Mouse (Mus musculus) lung, adult 2 months (tissue): Measurements from ENCODE around the gene Irf3. TPM values are rescaled to one million over a fixed set of nuclear protein-coding genes. Genes with fewer than 3 reads are reported as not detected.

Experiments
- DNase-seq: peaks from one replicate; pipeline ENCODE4 v3.0.0; 2022
- H3K4me1 ChIP-seq: fragments of 200-500 bp; 2 replicates; pipeline ENCODE4 v1.6.1; 2011; ENCODE audit warnings: low read length; ENCODE audit not compliant: control insufficient read depth, insufficient read depth
- H3K4me3 ChIP-seq: fragments of 200-500 bp; replicated peaks from 2 replicates; pipeline ENCODE3; 2011; ENCODE audit warnings: low read depth, mild to moderate bottlenecking, control low read depth, low read length; ENCODE audit errors: extremely low read depth
- CTCF ChIP-seq: fragments of 200-500 bp; IDR thresholded peaks from 2 replicates; pipeline ENCODE4 v1.5.1; 2011; ENCODE audit warnings: mild to moderate bottlenecking, low read length, control low read depth; ENCODE audit not compliant: insufficient read depth
- POLR2A ChIP-seq: fragments of 200-500 bp; IDR thresholded peaks from 2 replicates; pipeline ENCODE4 v1.6.1; 2011; ENCODE audit warnings: low read depth, mild to moderate bottlenecking, control low read depth, low read length, borderline replicate concordance; ENCODE audit errors: extremely low read depth
- WGBS: fragments of 180-500 bp; shearing (Covaris S2); methylation state at CpG from one replicate; pipeline ENCODE4 v1.1.7; 2018; 5-methylcytosine and 5-hydroxymethylcytosine counted together
- polyA plus RNA-seq: library from polyadenylated mRNA; depleted of rRNA; stranded (reverse); fragments of >200 nt; gene quantifications from 2 replicates; pipeline ENCODE4 v1.2.3, GENCODE M21; 2012

The Irf3 gene
- polyA plus RNA-seq, 1 experiment = 130 TPM

- Histone ChIP-seq H3K4me3 (peak overlapping the region; percentile 79), H3K4me1 (peaks cover 5% of the 10 kb centered on the region)
- peak; percentile 44 for DNase-seq
- TF ChIP-seq POLR2A = no peak
- WGBS = 1% methylated on average over 45 of the region's 45 CpGs
These were observed 11.8 kb upstream of the Irf3 start for GRCm38 (mm10) chr7:44985595-44986191.

GRCm38 (mm10) chr7:44986192-44986878 is 11.1 kb upstream of the Irf3 start, which contains the start of gene Prmt1:
Gene Prmt1, minus strand, starts transcription at chr7:44986568.
- TF ChIP-seq CTCF (no peak), POLR2A (peak; percentile 77)
- WGBS = 1% methylated on average over 42 of the region's 42 CpGs

GRCm38 (mm10) chr7:44986879-44987718 is 10.3 kb upstream of the Irf3 start:
- Histone ChIP-seq H3K4me3 (peak overlapping the region; percentile 72), H3K4me1 (peaks cover 5% of the 10 kb centered on the region)
- no peak for TF ChIP-seq CTCF
- peak; percentile 66; the same call in 1 of the 2 replicates for TF ChIP-seq POLR2A
- under 1% methylated on average over 29 of the region's 29 CpGs for WGBS
- DNase-seq = no peak

More at GRCm38 (mm10) chr7:44986192-44986878, 11.1 kb upstream of the Irf3 start, which contains the start of gene Prmt1:
- H3K4me1 ChIP-seq = peaks cover 5% of the 10 kb centered on the region
- peak; percentile 98 for DNase-seq
- H3K4me3 ChIP-seq = peak within 1 kb of the TSS; percentile 79

GRCm38 (mm10) chr7:44996672-44997071 is 776 bp upstream of the Irf3 start:
- no peak for DNase-seq
- 7% methylated on average over 10 of the region's 10 CpGs for WGBS
- peaks cover 10% of the 10 kb centered on the region; the same call in 1 of the 2 replicates for H3K4me1 ChIP-seq
- TF ChIP-seq POLR2A (no peak), CTCF (no peak)
- peak overlapping the region; percentile 94 for H3K4me3 ChIP-seq

GRCm38 (mm10) chr7:44997940-44998428 is 536 bp downstream of the Irf3 start:
- Histone ChIP-seq H3K4me1 (peaks cover 10% of the 10 kb centered on the region; the same call in 1 of the 2 replicates), H3K4me3 (peak overlapping the region; percentile 94)
- DNase-seq = no peak
- TF ChIP-seq POLR2A (no peak), CTCF (no peak)
- WGBS = under 1% methylated on average over 15 of the region's 15 CpGs

GRCm38 (mm10) chr7:44998501-44998955 is 1.1 kb downstream of the Irf3 start, which contains the start of gene Bcl2l12:
Gene Bcl2l12, minus strand, starts transcription at chr7:44998712.
- peak within 1 kb of the TSS; percentile 94 for H3K4me3 ChIP-seq
- H3K4me1 ChIP-seq = peaks cover 10% of the 10 kb centered on the region; the same call in 1 of the 2 replicates
- no peak for TF ChIP-seq CTCF
- no peak for TF ChIP-seq POLR2A
- under 1% methylated on average over 18 of the region's 18 CpGs for WGBS
- DNase-seq = peak; percentile 59

GRCm38 (mm10) chr7:44999753-45000152 is 2.3 kb downstream of the Irf3 start:
- WGBS = 27% methylated on average over 11 of the region's 11 CpGs
- TF ChIP-seq POLR2A (no peak), CTCF (no peak)
- Histone ChIP-seq H3K4me1 (peaks cover 10% of the 10 kb centered on the region; the same call in 1 of the 2 replicates), H3K4me3 (no peak overlapping the region)
- DNase-seq = no peak

GRCm38 (mm10) chr7:45000539-45001114 is 3.2 kb downstream of the Irf3 start:
- TF ChIP-seq CTCF = no peak
- no peak for TF ChIP-seq POLR2A
- peaks cover 10% of the 10 kb centered on the region; the same call in 1 of the 2 replicates for H3K4me1 ChIP-seq
- no peak overlapping the region for H3K4me3 ChIP-seq
- 73% methylated on average over 21 of the region's 21 CpGs for WGBS
- DNase-seq = no peak
